Mouse (Mus musculus) kidney, postnatal 0 days (tissue): ENCODE results near the gene Cfap97. TPM values are rescaled to one million over a fixed set of nuclear protein-coding genes. Genes with fewer than 3 reads are reported as not detected.
A peak's percentile ranks its signal among the peaks of the same experiment; 100 is the strongest.

Source experiments
- ATAC-seq: fragments of 200-750 bp; cut with Nextera tagmentation; replicated peaks from 2 replicates; pipeline ENCODE4 v1.8.0; 2017; ENCODE audit warnings: low read depth, moderate number of reproducible peaks, moderate TSS enrichment, moderate library complexity; ENCODE audit not compliant: low FRiP score
- DNase-seq: peaks from one replicate; pipeline ENCODE4 v3.0.0-alpha.2; 2016; ENCODE audit warnings: low spot score
- H3K27ac ChIP-seq: fragments of 300-500 bp; sonication (generic); 2 replicates; pipeline ENCODE4 v1.5.1; 2014; ENCODE audit warnings: mild to moderate bottlenecking
- H3K27me3 ChIP-seq: fragments of 300-500 bp; sonication (generic); 2 replicates; pipeline ENCODE4 v1.6.1; 2014; ENCODE audit warnings: low read length, mixed read lengths; ENCODE audit not compliant: insufficient read depth
- H3K36me3 ChIP-seq: fragments of 300-500 bp; sonication (generic); 2 replicates; pipeline ENCODE4 v1.6.1; 2014; ENCODE audit warnings: low read length, mixed read lengths; ENCODE audit not compliant: insufficient read depth
- H3K4me1 ChIP-seq: fragments of 300-500 bp; sonication (generic); replicated peaks from 2 replicates; pipeline ENCODE4 v1.6.1; 2014; ENCODE audit warnings: antibody characterized with exemption, low read length, mixed read lengths; ENCODE audit not compliant: insufficient read depth
- H3K4me2 ChIP-seq: fragments of 300-500 bp; sonication (generic); 2 replicates; pipeline ENCODE4 v1.6.1; 2014; ENCODE audit warnings: mild to moderate bottlenecking, low read length, moderate library complexity, mixed read lengths
- H3K4me3 ChIP-seq: fragments of 300-500 bp; sonication (generic); replicated peaks from 2 replicates; pipeline ENCODE4 v1.5.1; 2014; ENCODE audit warnings: low read depth, low read length
- H3K9ac ChIP-seq: fragments of 300-500 bp; sonication (generic); 2 replicates; pipeline ENCODE4 v1.6.1; 2014; ENCODE audit warnings: low read depth, low read length
- H3K9me3 ChIP-seq: fragments of 300-500 bp; sonication (generic); replicated peaks from 2 replicates; pipeline ENCODE4 v1.6.1; 2016; ENCODE audit warnings: low read length, inconsistent platforms, mixed read lengths
- CTCF ChIP-seq: IDR thresholded peaks from 2 replicates; pipeline ENCODE4 v1.5.1; 2016; ENCODE audit warnings: antibody characterized with exemption, low read depth, mild to moderate bottlenecking, moderate library complexity
- WGBS: fragments of 180-500 bp; shearing (Covaris S2); extraction: QIAGEN DNeasy Blood & Tissue Kit; methylation state at CpG from one replicate; pipeline ENCODE4 v1.1.7; 2014; 5-methylcytosine and 5-hydroxymethylcytosine counted together
- polyA plus RNA-seq: library from polyadenylated mRNA; unstranded; fragments of >200 nt; fragmentation: Nextera tagmentation; extraction: Ambion mirVana; gene quantifications from 2 replicates; pipeline ENCODE4 v1.2.1, GENCODE M21; 2015

Gene Cfap97
- polyA plus RNA-seq, 1 experiment from 2014 or later: 37.4 TPM

- DNase-seq (peak; percentile 73), ATAC-seq (peak; percentile 85)
- Histone ChIP-seq H3K4me2 (peak within 1 kb of the TSS; percentile 79), H3K9ac (peak within 1 kb of the TSS; percentile 79), H3K9me3 (no peaks in the 10 kb centered on the region), H3K4me1 (no peaks in the 10 kb centered on the region), H3K27me3 (no peaks in the 10 kb centered on the region), H3K36me3 (no peaks in the 10 kb centered on the region), H3K4me3 (peak within 1 kb of the TSS; percentile 83), H3K27ac (peak within 1 kb of the TSS; percentile 42)
- 3% methylated on average over 53 of the region's 103 CpGs for WGBS
- TF ChIP-seq CTCF: no peak
These were observed 777 bp downstream of the Cfap97 start, which contains the start of gene Snx25 for GRCm38 (mm10) chr8:46152064-46153031. Snx25 (minus strand) TSS chr8:46152159.

- Histone ChIP-seq H3K9me3 (no peaks in the 10 kb centered on the region), H3K27me3 (no peaks in the 10 kb centered on the region), H3K4me2 (peak overlapping the region; percentile 79), H3K27ac (no peak overlapping the region), H3K9ac (no peak overlapping the region), H3K4me3 (no peak overlapping the region), H3K4me1 (no peaks in the 10 kb centered on the region), H3K36me3 (no peaks in the 10 kb centered on the region)
- ATAC-seq (no peak), DNase-seq (no peak)
- TF ChIP-seq CTCF: no peak
- WGBS: 27% methylated on average over 2 of the region's 2 CpGs
These were observed 1.5 kb downstream of the Cfap97 start for GRCm38 (mm10) chr8:46153042-46153441.

- H3K9ac ChIP-seq: peak overlapping the region; percentile 80
- H3K4me2 ChIP-seq: peak overlapping the region; percentile 78
- H3K27me3 ChIP-seq: no peaks in the 10 kb centered on the region
- peak overlapping the region; percentile 87 for H3K27ac ChIP-seq
- 1% methylated on average over 71 of the region's 77 CpGs for WGBS
- peak; percentile 99 for ATAC-seq
- H3K4me3 ChIP-seq: peak overlapping the region; percentile 64
- no peak for TF ChIP-seq CTCF
- DNase-seq: peak; percentile 97
- no peaks in the 10 kb centered on the region; the same call in 1 of the 2 replicates for H3K4me1 ChIP-seq
- no peaks in the 10 kb centered on the region for H3K36me3 ChIP-seq
- no peaks in the 10 kb centered on the region for H3K9me3 ChIP-seq
These were observed 11.6 kb downstream of the Cfap97 start for GRCm38 (mm10) chr8:46162953-46163869.

- Histone ChIP-seq H3K4me2 (peak overlapping the region; percentile 78), H3K9me3 (no peaks in the 10 kb centered on the region), H3K27me3 (no peaks in the 10 kb centered on the region), H3K9ac (peak overlapping the region; percentile 80), H3K36me3 (no peaks in the 10 kb centered on the region), H3K4me1 (no peaks in the 10 kb centered on the region; the same call in 1 of the 2 replicates), H3K27ac (peak overlapping the region; percentile 87), H3K4me3 (peak overlapping the region; percentile 64)
- ATAC-seq: no peak
- DNase-seq: no peak
- under 1% methylated on average over 25 of the region's 25 CpGs for WGBS
- no peak for TF ChIP-seq CTCF
These were observed 12.3 kb downstream of the Cfap97 start for GRCm38 (mm10) chr8:46163870-46164190.

GRCm38 (mm10) chr8:46173651-46174050 lies 22.1 kb downstream of the Cfap97 start:
- H3K36me3 ChIP-seq: peaks cover 11% of the 10 kb centered on the region; the same call in 1 of the 2 replicates
- TF ChIP-seq CTCF: no peak
- no peaks in the 10 kb centered on the region for H3K4me1 ChIP-seq
- no peak overlapping the region for H3K4me2 ChIP-seq
- WGBS: 87% methylated on average over 2 of the region's 2 CpGs
- no peaks in the 10 kb centered on the region for H3K9me3 ChIP-seq
- ATAC-seq (no peak), DNase-seq (no peak)
- no peak overlapping the region for H3K27ac ChIP-seq
- no peak overlapping the region for H3K9ac ChIP-seq
- no peaks in the 10 kb centered on the region for H3K27me3 ChIP-seq
- H3K4me3 ChIP-seq: no peak overlapping the region

- WGBS: 93% methylated on average over 7 of the region's 7 CpGs
- H3K9me3 ChIP-seq: no peaks in the 10 kb centered on the region
- no peak overlapping the region for H3K9ac ChIP-seq
- no peaks in the 10 kb centered on the region for H3K4me1 ChIP-seq
- H3K27me3 ChIP-seq: no peaks in the 10 kb centered on the region
- H3K4me2 ChIP-seq: no peak overlapping the region
- DNase-seq: no peak
- H3K36me3 ChIP-seq: 0 out of 2 replicates have a peak, but pooled peaks cover 5% of the 10 kb centered on the region
- H3K27ac ChIP-seq: no peak overlapping the region
- no peak overlapping the region for H3K4me3 ChIP-seq
- no peak for TF ChIP-seq CTCF
- no peak for ATAC-seq
These were observed 28.6 kb downstream of the Cfap97 start for GRCm38 (mm10) chr8:46180136-46180535.
